Mouse (Mus musculus): ENCODE results near the gene Hipk4. TPM values are rescaled to one million over a fixed set of nuclear protein-coding genes. Genes with fewer than 3 reads are reported as not detected.
"Not testable (repeated sequence)": the region's sequence is repeated elsewhere in the genome, so short reads cannot be mapped to it uniquely, and the experiment has no call there.

The Hipk4 gene
- total RNA-seq, 2 experiments from 2014 or later: 0.73 to 1.1 TPM

DNA sequence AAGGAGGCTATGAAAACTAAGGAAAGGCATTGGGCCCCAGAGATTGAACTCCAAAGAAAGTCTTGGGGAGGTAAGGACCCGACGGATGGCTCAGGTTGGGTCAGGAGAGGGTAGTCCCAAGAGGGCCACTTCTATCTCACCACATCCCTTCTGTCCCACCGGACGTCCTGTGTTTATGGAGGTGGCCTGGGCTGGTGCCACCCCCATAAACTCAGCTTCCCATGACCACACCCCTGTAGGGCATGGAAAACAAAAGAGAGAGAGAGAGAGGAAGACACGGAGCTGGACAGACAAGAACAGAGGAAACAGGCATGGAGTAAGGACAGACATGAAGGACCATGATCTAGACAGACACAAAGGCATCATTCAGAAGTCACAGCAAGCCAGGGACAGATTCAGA, 29.6 kb upstream of the Hipk4 start:
- DNase-seq (ENCODE audit: low spot score in 2 of 2): no peak

GRCm38 (mm10) chr7:27494659-27495367, 28.3 kb upstream of the Hipk4 start:
- DNase-seq (ENCODE audit: low spot score in 2 of 2): not testable (repeated sequence)

GRCm38 (mm10) chr7:27499036-27499435, 24.0 kb upstream of the Hipk4 start, which contains the start of gene Prx:
TSS of gene Prx (plus strand) at chr7:27499324.
- no peak for DNase-seq (ENCODE audit: low spot score in 2 of 2)

GRCm38 (mm10) chr7:27501620-27502019, 21.4 kb upstream of the Hipk4 start:
- DNase-seq (ENCODE audit: low spot score in 2 of 2): no peak

DNA sequence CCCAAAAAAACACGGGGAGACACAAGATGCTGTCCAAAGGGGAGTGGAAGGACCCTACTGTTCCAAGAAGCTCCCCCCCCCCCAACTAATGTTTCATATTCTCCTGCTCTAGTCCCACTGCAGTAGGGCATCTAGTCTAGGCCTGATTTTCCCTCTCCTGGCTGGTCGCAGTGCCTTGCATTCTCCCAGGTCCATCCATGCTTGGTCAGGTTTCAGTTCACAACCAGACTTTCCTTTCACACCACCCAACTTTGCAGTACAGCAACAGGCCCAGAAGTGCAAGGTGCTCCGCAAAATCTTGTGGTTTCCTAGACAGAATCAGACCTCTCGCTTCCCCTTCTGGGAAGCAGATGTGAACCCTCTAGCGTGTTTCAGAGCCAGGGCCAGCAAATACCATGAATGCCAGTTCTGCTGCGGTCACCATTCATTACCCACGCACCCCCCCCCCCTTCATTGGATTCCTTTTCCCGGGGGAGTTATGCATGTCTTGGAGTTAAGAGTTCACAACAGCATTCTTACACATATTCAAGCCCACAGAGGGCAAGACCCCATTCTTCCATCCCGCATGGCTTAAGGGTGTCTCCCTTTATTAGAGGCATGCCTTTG, 16.2 kb upstream of the Hipk4 start:
- no peak for DNase-seq (ENCODE audit: low spot score in 2 of 2)

DNA sequence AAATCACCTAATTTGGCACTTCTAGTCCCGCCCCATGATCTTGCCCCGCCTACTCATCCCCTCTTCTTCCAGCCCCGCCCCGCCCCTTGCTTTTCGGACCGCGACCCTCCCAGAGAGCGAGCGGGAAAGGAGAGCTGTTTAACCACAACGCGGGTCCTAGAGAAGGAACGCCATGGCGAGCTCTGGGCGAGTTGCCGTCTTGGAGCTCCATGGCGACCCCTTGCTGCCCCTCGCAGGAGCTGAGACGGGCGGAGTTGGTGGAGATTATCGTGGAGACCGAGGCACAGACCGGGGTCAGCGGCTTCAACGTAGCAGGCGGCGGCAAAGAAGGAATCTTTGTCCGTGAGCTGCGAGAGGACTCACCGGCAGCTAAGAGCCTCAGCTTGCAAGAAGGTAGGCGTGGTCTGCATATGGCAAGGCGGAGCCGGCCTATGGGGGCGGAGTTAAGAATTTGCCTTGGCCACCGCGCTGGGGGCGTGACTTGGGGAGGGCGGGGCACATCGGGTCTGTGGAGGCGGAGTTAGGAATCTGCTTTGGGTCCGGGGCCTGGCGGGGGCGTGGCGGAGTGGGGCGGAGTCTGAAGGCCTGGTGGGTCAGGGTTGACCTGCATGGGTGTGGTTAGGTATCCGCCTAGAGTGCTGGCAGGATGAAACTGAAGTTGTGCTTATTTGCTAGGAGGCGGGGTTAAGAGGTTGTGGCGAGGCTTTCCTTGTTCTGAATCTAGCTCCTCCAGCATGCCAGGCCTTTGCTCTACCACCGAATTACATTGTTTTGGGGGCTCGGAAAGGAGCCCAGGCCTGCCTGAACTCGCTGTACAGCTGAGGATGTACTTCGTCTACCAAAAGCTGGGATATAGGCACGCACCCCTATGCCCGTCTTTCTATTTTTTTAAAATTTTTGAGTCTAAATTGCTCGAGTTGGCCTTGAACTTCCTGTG, 15.1 kb upstream of the Hipk4 start:
- peak; percentile 96 to 97 for DNase-seq (ENCODE audit: low spot score in 2 of 2)

DNA sequence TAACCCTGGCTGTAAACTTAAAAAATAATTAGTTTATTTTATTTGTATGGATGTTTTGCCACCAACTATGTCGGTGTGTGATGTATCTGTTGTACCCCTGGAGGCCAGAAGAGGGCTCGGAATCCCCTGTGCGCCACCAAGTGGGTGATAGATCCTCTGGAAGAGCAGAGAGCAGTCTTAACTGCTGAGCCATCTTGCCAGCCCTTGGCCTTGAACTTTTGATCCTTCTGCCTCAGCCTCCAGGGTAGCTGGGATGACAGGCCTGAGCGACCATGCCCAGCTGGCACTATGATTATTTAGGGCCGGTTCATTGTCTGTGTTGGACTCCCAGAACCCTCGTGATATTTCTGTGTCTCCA, 14.4 kb upstream of the Hipk4 start:
- peak in 1 of 2 experiments; percentile 57 for DNase-seq (ENCODE audit: low spot score in 2 of 2)

DNA sequence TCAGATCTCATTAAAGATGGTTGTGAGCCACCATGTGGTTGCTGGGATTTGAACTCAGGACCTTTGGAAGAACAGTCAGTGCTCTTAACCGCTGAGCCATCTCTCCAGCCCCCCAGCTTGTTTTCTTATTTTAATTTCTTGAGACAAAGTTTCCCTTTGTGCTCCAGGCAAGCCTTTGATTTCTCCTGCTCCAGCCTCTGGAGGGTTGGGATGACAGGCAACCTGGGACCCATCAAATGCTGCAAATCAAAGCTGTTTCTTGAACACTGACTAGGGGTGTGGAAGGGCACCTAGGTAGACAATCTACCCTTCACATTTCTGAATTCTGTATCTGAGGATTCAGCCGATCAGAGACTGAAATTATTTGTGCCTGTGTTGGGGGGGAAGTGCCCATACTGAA, 12.3 kb upstream of the Hipk4 start:
- DNase-seq (ENCODE audit: low spot score in 2 of 2): no peak

- DNase-seq (ENCODE audit: low spot score in 2 of 2): no peak
Measured at GRCm38 (mm10) chr7:27514961-27515360, 8.1 kb upstream of the Hipk4 start.

DNA sequence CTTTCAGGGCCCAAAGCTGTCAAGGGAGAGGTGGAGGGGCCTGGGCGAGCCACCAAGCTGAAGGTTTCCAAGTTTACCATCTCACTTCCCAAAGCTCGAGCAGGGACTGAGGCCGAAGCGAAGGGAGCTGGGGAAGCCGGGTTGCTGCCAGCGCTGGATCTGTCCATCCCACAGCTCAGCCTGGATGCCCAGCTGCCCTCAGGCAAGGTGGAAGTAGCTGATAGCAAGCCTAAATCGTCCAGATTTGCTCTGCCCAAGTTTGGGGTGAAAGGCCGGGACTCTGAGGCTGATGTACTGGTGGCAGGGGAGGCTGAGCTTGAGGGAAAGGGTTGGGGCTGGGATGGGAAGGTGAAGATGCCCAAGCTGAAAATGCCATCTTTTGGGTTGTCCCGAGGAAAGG, 4.8 kb upstream of the Hipk4 start:
- no peak for DNase-seq (ENCODE audit: low spot score in 2 of 2)

DNA sequence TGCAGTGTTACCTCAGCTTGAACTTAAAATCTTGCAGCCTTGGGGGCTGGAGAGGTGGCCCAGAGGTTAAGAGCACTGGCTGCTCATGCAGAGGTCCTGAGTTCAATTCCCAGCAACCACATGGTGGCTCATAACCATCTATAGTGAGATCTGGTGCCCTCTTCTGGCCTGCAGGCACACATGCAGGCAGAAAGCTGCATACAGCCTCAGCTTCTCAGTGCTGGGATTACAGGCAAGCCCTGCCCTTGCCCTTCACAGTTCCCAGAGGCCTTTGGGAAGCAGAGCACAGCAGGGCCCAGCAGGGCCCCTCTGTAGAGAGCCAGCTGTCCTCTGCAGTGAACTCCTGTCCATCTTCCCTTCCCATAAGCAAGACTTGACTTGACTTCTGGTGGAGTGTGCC, 3.0 kb upstream of the Hipk4 start:
- DNase-seq (ENCODE audit: low spot score in 2 of 2): no peak

- DNase-seq (ENCODE audit: low spot score in 2 of 2): no peak
Measured at GRCm38 (mm10) chr7:27520599-27520998, 2.5 kb upstream of the Hipk4 start.

- no peak for DNase-seq (ENCODE audit: low spot score in 2 of 2)
Measured at GRCm38 (mm10) chr7:27523805-27524204, 738 bp downstream of the Hipk4 start.

GRCm38 (mm10) chr7:27526039-27526827, 3.2 kb downstream of the Hipk4 start:
- peak; percentile 63 to 76 for DNase-seq (ENCODE audit: low spot score in 2 of 2)

DNA sequence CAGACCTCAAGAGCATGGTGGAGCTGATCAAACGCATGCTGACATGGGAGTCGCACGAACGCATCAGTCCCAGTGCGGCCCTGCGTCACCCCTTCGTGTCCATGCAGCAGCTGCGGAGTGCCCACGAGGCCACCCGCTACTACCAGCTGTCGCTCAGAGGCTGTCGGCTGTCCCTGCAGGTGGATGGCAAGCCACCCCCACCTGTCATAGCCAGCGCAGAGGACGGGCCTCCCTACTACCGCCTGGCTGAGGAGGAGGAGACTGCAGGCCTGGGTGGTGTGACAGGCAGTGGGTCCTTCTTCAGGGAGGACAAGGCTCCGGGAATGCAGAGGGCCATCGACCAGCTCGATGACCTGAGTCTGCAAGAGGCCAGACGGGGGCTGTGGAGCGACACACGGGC, 6.0 kb downstream of the Hipk4 start:
- no peak for DNase-seq (ENCODE audit: low spot score in 2 of 2)

DNA sequence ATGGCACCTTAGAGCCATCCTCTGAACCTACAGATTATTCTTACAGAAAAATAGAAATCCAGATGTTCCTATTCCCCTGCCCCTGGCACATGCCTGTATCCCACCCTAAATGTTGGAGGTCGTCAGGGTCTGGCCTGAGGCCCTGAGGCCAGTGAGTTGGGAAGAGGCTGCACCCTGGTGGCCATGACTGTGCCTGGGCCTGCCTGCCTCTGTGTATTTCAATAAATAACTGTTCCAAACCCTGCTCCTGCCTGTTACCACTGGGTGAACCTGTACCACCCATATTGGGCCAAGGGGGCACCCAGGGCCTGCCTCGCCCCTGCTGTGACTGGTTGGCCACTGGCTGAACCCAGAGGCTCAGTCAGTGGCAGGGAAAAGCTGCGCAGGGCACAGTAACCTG, 7.9 kb downstream of the Hipk4 start:
- no peak for DNase-seq (ENCODE audit: low spot score in 2 of 2)

DNA sequence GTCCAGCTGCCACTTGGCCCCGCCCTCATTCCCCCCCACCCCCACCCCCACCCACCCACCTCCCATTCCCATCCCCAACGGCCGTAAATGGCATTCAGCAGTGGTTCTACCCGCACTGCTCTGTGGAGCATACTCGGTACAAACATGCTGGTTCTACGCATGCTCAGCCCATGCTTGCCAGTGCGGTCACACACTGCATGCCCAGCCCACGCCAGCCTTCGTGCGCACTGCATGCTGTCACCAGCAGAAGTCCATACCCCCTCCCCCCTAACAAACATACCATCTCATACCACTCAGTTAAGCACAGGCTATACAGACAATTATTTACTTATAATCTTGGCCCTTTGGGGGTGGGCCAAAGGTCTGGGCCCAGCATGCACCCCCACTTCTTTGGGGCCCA, 8.6 kb downstream of the Hipk4 start:
- no peak for DNase-seq (ENCODE audit: low spot score in 2 of 2)

DNA sequence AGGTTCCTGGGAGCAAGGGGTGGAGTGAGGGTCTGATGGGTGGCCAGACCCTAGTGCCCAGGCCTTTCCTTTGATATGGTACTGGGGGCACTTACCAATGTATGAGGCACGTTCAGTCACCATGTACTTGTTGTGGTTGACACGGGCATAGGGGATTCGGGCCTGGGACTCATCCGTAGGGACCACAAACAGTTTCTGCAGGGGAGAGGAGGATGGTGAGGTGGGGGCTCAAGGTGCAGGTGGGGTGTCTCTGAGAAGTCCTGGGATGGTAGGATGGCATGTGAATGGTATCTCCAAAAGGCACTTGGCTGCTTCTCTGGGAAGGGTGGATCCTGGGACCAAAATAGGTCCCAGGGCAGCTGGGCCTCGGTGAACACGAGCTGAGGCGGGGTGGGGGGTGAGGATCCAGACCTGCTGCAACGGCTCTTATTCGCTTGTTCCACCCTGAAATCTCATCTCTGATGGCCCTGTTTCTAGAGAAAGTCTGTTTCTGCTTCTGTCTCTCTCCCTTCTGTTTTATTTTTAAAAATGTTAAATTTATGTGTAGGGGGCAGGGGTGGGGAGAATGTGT, 9.5 kb downstream of the Hipk4 start:
- DNase-seq (ENCODE audit: low spot score in 2 of 2): no peak

DNA sequence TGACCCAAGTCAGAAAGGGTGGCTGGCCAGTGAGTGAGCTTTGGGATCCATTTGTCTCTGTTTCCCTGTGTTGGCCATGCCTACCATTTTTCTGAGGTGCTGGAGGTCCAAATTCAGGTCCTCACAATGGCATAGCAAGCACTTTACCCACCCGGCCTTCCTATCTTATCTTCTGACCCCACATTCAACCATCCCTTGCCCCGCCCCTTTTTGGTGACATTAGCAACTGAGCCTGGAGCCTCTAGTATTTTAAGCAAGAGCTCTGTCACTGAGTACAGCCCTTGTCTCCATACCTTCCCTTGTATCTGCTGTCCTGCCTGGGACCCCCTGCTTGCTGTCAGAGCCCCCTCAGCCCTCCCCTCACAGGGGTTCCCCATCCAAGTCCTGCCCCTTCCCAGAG, 12.3 kb downstream of the Hipk4 start:
- DNase-seq (ENCODE audit: low spot score in 2 of 2): no peak

GRCm38 (mm10) chr7:27536618-27537017, 13.6 kb downstream of the Hipk4 start:
- DNase-seq (ENCODE audit: low spot score in 2 of 2): no peak

- DNase-seq (ENCODE audit: low spot score in 2 of 2): no peak
Measured at GRCm38 (mm10) chr7:27537998-27538397, 14.9 kb downstream of the Hipk4 start.

All from gastrocnemius, postnatal 4 days (tissue).